Mouse (Mus musculus): ENCODE results near the gene Cp.
A peak's percentile ranks its signal among the peaks of the same experiment; 100 is the strongest.
"Not testable (repeated sequence)": the region's sequence is repeated elsewhere in the genome, so short reads cannot be mapped to it uniquely, and the experiment has no call there.

Gene Cp

DNA sequence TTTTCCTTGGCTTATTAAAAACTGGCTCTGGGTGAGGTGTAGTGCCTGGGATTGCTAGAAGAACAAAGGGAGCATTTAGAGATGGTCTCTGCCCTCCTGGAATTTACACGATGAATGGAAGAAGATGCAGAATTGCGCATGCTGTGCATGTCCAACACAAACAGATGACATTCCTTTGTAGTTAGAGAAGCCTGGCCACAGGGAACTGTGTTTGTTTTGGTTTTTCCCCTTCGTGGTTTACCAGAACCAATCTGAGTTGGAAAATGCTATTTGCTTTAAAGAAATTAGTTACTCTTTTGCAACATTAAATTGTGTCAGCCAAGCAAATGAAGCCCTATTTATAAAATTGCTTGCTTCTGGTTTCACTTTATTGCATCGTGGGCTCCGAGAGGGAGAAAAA lies at the start of gene Cp:
Cp (plus strand) TSS at position 170 of the 400 bp plus-strand sequence.
- no peak for DNase-seq (ENCODE audit: low read depth, low spot score)

DNA sequence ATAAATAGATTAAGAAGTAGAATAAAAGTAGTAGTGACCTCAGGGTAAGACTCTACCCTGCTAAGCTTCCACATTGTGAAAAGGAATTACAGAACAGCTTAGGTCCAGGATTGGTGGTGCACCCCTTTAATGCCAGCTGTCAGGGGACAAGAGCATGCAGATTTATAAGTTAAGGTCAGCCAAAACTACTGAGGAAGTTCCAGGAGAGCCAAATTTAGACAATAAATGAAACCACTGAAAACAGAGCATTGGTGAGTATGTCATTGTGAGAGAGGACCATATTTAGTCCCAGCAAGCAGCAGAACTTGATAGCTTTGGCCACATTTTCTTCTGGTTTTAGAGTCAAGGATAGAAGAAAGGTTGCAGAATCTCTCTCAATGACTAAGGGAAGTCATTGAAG lies 8.3 kb upstream of the Cp start:
- DNase-seq (ENCODE audit: low read depth, low spot score): no peak

DNA sequence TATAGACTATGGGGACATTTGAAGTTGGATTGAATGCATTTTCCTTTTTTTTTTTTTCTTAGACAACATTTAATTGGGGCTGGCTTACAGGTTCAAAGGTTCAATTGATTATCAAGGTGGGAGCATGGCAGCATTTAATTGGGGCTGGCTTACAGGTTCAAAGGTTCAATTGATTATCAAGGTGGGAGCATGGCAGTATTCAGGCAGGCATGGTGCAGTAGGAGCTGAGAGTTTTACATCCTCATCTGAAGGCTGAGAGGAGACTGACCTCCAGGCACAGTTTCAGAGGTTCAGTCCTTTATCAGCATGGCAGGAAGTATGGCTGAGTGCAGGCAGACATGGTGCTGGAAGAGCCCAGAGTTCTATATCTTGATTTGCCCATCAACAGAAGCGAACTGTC lies 7.5 kb upstream of the Cp start:
- not testable (repeated sequence) for DNase-seq (ENCODE audit: low read depth, low spot score)

DNA sequence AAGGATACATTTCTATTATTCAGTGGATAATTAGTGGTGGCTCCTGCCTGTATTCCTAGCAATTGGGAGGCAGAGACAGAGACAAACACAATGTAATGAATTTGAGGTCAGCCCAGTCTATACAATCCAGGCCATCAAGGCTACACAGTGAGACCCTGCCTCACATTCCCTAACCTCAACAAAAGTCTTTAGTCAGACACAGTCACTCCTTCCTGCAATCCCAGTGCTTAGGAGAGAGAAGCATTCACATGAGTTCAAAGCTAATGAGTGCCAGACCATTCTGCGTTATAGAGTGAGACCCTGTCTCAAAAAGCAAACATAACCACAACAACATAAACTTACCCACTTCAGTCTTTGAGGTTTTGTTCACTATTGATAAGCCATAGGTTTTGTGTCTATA lies 3.4 kb upstream of the Cp start:
- DNase-seq (ENCODE audit: low read depth, low spot score): no peak

DNA sequence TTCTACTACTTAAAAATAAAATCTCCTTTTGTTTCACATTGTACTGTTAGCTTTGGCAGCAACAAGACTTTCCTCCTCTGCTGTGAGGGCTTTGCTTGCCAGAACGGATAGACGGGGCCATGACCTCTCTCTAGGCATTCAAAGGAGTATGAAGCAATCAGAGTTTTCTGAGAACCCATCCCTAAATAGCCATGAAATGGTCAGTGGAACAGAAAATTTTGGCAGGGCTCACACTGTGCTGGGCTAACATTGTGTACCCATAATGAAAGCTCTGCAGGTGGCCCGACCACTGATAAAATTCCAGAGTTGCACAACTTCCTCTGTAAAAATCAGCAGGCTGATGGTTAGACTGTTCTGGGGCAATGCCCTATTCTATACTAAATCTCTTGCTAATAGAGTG lies 3.0 kb upstream of the Cp start:
- peak; percentile 24 for DNase-seq (ENCODE audit: low read depth, low spot score)

DNA sequence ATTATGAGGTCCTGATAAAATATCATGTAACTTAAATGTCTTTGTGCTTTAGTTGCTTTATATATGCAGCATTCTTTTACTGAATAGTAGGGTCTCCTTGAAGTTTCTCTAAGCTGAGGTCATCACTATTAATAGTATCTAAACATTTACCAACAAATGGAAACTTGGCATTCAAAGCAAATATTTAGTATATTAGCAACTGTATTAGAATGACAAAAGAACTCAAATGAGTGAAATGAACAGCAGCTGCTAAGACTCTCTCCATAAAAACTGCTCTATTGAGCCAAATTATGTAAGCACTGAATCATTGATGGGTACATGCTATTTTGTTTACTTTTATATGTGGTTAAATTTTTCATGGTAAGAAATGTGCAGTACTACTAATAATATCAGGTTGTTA lies 1.2 kb downstream of the Cp start:
- DNase-seq (ENCODE audit: low read depth, low spot score): no peak

DNA sequence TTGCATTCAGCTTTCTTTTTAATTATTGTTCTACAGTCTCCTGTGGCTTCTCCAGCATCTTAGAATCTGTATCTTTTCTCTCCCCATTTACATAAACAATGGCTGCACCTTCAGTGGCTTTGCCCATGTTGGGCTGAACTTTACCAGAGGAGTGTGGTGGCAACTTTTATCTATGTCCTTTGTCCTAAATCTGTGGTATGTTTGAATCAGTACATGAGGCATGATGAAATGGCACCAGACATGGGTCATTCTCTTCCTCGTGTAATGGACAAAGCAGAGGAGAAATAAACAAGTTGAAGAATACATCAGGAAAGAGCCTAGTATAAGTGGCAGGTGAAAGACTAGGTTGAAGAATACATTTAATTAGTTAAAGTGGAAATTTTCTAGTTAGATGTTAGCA lies 2.1 kb downstream of the Cp start:
- DNase-seq (ENCODE audit: low read depth, low spot score): no peak

DNA sequence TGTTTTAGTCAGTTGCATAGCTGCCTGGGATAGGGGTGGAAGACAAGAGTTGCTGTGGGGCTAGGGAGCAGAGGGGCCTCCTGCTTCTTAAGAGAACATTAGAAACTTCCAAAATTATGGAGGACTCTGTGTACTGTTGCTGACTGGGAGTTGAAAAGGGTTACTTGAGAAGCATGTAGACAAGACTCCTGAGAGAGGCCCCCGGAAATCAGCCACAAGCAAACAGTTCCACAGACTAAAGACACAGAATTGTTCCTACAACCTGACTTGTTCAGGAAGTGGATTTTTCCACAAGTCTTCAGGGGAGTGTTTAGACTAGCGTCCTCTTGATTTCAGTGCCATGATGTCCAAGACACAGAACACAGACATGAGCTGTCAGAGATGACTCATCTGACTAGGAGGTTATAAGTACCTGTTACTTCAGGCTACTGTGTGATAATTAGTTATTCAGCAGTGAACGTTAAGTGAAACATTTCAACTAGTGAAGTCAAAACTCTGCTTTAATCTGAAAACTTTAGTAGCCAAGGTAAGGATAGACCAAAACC lies 3.8 kb downstream of the Cp start:
- no peak for DNase-seq (ENCODE audit: low read depth, low spot score)

DNA sequence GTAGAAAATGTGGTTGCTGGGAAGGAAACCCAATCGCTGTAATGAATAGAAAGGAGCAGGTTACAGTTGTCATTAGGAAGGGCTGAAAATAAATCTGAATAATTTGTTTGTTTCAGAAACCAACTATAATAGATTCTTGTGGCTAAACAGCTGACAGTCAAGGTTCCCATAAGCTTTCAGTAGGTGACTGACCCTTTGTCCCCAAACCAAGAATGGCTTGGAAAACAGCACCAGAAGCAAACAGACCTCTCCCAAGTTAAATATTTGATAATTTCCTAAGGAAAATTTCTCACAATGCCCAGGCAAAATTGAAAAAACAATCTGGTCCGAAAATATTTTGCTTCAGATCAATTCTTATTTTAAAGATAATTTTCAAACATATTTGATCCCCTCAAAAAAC lies 4.5 kb downstream of the Cp start:
- no peak for DNase-seq (ENCODE audit: low read depth, low spot score)

DNA sequence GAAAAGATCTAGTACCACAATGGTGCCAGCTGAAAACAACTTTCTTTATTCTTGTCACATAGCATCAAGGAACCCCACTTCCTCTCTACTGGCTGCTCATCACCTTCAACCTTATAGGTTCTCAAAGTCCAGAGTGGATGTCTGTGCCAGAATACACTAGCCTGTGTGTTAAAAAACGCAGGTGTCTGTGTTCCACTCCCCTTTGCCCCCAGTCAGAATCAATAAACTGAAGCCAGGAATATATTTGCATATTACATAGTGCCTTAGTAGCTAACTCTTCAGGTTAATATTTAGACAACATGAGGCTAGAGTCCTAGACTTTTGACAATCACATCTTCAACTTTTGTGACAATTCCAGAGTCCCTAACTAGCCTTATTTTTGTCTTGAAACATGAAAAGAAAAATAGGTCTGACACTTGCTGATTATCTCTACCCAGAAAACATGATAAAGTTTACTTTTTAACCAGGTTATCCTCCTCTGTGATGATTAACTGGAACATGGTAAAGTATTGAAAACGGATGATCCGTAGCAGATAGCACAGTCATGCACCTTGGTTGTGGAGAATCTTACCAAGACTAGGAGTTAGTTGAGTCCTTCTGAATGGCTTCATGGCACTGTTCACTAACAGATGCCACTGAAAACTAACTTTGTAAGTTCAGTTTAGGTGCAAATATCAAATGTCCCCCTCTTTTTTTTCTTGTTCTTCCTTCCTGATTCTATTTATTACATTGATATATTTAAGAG lies 6.1 kb downstream of the Cp start:
- DNase-seq (ENCODE audit: low read depth, low spot score): no peak

DNA sequence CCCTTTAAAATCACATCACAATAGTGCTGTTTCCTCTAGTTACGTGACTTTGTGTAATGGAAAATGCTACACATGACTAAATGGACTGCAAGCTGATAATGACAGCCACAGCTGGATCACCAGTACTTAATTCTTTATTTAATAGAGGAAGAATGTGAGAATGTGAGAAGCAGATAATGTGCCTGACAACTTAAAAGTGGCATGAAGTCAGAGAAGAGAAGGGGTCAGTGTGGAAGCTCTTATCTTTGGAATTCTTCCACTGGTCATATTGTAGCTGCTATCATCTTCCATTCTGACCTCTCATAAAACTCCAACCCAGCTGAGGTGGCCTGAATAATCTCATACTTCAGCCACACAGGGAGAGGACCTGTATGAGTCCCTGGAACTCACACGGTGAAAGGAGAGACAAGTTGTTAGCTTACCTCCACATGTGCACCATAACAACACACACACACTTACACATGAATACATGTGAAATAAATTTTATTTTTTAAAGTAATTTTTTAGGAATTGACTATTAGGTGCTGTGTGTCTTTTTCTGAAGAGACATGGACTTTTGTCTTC lies 7.9 kb downstream of the Cp start:
- no peak for DNase-seq (ENCODE audit: low read depth, low spot score)

DNA sequence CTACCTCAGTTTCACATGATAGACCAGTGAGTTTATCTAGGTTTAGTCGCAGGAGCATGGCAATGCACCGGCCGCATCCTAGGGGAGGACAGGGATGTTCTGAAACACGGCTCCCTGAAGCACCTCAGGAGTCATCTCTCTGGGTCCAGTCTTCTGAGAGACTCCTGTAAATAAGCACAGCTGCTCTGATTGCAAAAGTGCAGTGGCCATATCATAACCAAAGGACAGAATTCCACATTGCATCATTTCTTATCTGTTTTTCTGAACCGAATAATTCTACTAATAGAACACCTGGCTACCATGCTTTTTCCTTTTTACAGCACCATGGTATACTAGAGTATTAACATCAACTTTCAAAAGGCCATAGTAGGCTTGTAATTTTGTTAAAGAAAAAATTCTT lies 8.4 kb downstream of the Cp start:
- no peak for DNase-seq (ENCODE audit: low read depth, low spot score)

DNA sequence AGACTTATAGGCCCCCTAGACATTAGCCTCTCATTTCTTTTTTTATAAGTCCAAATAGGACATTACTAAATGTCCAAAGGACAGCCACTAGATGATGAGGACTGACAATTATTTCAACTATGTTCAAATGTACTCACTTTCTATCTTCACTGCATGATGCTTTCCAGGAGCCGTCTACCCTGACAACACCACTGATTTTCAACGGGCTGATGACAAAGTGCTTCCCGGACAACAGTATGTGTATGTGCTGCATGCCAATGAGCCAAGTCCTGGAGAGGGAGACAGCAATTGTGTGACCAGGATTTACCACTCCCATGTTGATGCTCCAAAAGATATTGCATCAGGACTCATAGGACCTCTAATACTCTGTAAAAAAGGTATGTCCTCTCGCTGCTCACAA lies 9.2 kb downstream of the Cp start:
- no peak for DNase-seq (ENCODE audit: low read depth, low spot score)

DNA sequence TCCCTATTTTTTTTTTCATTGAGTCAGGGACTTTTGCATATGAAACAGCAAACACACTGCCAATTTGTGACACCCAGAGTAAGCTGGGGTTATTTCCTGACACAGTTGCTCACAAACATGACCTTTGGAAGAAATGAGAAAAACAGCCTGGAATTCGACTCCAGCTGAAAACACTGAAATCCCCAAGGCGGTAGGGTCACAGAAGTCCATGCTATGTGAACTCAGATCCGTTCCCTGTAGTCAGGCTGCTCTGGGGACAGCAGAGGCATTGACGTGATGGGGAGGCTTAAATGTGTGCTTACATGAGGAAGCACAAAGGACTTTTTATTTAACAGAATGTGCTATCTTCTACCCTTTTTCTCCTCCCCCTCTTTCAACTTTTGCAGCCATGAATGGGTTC lies 21.6 kb downstream of the Cp start:
- DNase-seq (ENCODE audit: low read depth, low spot score): no peak

DNA sequence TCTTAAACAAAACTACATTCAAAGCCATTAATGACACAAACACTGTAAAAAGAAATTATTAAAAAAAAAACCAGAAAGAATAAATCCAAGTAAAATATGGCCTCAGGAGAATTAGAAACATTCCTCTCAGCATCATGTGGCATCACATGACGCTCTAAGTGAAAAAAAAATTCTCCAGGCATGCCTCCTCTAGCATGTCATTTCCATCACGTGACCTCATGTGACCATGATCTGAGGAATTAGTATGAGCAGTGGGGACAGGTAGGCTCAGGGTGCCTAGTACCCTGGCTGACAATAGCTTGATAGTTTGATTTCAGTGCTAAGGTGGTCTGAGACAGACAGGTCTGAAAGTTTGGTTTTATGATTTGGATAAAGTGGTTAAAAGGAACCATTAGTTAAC lies 24.3 kb downstream of the Cp start:
- no peak for DNase-seq (ENCODE audit: low read depth, low spot score)

DNA sequence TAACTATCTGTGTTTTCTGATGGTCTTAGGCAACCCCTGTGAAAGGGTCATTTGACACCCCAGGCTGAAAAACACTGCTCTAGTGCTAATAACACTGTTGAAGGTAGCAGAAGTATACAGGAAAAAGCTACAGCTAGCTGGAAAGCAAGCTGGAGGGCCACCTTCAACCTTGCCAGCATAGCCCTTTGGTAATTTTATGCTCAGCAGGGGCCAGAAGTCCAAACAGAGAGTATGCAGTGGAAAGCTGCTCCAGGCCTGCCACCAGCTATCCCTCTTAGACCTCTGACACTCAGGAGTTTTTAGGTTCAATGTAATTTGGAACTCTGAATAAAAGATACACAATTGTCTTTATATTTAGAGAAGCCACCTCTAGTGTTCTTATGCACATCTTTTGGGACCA lies 26.0 kb downstream of the Cp start:
- DNase-seq (ENCODE audit: low read depth, low spot score): no peak

DNA sequence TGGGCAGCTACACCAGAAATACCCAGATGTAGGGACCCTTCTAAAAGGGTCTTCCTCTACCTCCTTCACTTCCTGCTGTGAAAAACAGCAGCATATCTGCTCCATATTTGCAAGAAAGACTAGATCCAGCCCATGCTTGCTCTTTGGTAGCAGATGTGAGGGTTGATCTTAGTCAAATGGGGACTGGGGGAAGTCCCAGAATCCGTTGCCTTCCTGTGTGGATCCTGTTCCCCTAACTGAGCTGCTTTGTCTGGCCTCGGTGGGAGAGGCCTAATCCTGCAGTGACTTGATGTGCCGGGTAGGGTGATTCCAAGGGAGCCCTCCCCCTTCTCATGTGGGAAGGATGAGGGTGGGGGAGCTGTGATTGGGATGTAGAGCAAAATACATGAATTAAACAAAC lies 29.3 kb downstream of the Cp start:
- DNase-seq (ENCODE audit: low read depth, low spot score): no peak

DNA sequence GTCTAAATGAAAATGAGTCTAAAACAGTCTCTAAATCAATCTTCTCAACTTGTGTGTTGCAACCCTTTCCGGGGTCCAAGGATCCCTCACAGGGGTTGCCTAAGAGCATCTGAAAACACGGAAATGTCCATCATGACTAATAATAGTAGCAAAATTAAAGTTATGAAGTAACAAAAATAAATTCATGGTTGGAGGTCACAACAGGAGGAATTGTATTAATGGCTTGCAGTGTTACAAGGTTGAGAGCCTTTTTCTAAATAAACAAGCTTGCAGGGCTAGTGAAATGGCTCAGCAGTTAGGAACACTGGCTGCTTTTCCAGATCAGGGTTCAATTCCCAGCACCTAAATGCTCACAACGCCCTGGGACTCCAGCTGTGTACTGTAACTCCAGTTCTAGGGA lies 33.2 kb downstream of the Cp start:
- DNase-seq (ENCODE audit: low read depth, low spot score): no peak

DNA sequence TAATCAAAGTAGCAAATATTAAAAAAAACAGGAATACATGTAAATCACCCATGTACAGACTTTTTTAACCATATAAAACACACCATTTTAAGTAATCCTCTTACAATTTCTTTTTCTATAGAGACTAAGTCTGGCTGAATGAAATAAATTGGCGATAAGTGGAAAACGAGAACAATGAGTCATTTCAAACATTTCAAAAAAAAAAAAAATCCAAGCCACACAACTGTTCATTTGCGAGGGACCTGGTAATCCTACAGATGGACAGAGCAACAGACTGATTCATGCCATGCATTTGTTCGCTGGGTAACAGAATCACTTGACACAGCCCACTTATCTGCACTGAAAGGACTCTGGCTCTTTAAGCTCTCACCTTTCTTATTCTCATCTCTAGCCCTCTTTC lies 35.5 kb downstream of the Cp start:
- no peak for DNase-seq (ENCODE audit: low read depth, low spot score)

DNA sequence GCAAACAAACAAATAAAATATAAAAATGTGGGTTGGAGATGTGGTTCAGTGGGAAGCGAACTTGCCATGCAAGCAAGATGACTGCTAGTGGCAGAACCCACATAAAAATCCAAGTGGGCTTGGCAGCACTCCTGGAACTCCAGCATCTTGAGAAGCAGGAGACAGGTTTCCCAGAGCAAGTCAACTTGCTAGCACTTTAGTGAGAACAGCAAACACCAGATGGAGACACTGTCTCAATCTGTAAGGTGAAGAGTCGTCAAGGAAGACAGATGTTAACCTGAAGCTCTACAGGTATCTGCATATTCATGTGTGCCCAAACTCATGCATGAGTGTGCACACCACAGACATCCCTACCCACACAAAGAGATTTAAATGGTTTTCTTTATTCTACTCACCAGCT lies 42.7 kb downstream of the Cp start:
- no peak for DNase-seq (ENCODE audit: low read depth, low spot score)

DNA sequence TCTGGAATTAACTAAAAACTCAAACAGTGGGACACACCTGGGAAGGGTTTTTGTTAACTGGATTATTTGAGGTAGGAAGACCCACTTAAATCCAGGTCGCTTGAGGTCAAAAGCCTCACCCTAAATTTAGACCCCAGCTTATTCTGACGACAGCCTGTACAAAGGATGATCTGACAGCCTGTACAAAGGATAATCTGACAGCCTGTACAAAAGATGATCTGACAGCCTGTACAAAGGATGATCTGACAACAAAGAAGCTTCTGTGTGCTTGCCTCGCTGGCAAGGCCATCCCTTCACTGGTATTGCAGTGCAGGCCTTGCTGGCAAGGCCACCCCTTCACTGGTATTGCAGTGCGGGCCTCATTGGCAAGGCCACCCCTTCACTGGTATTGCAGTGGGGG lies 44.0 kb downstream of the Cp start:
- DNase-seq (ENCODE audit: low read depth, low spot score): peak; percentile 56

DNA sequence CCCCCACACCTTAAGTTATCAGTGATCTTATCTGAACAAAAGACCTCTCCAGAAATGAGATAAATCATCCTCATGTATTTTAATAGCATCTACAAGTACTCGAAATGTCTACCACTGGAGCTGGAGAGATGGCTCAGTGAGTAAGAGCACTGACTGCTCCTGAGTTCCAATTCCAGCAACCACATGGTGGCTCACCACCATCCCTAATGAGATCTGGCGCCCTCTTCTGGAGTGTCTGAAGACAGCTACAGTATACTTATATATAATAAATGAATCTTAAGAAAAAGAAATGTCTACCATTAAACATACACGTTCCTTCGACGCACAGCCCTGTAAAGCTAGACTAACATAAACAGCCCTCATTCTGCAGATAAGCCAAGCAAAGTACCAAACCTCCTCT lies 45.9 kb downstream of the Cp start:
- DNase-seq (ENCODE audit: low read depth, low spot score): no peak

DNA sequence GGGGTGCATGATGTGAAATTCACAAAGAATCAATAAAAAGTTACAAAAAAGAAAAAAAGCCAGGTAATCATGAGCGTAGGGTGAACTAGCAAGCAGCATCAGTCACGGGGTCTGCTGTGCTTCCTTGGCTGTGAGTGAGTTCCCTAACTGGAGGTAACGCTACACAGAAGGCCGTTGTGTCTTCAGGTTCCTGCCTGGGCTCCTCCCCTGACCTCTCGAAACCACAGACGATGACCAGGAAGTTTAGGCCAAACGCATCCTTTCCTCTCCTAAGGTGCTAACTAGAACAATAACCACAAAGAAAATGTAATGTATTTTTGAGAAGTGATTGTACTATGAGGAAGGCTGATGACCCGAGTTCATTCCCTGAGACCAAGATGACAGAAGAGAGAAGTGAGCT lies 47.6 kb downstream of the Cp start:
- DNase-seq (ENCODE audit: low read depth, low spot score): no peak

DNA sequence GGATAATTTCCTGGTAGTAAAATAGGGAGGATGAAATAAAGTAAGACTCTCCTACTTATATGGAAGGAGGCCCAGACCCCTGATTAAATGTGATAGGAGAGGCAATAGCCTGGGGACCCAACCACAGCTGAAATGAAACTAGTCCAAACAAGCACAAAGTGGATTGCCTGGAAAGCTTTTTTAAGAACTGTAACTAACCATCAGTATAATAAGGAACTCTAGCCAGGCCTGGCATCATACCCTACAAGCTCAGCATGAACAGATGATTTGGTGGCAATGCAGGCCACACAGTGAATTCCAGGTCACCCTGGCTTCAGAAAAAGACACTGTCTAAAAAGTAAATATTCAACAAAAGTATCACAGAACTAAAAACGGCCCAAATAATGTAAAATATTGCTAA lies 48.8 kb downstream of the Cp start:
- DNase-seq (ENCODE audit: low read depth, low spot score): no peak

Data from retina, postnatal 7 days (tissue).